Mouse (Mus musculus) limb, embryonic 12.5 days (tissue): ENCODE measurements around the gene Gm28048. TPM values are rescaled to one million over a fixed set of nuclear protein-coding genes. Genes with fewer than 3 reads are reported as not detected.

ENCODE experiments used
- ATAC-seq: fragments of 200-750 bp; cut with Nextera tagmentation; 2 replicates; pipeline ENCODE4 v1.8.0; 2017; ENCODE audit warnings: low read depth, moderate TSS enrichment; ENCODE audit not compliant: insufficient number of reproducible peaks, insufficient read depth, low FRiP score, low TSS enrichment
- H3K27ac ChIP-seq: fragments of 300-500 bp; sonication (generic); 2 replicates; pipeline ENCODE4 v1.5.1; 2016; ENCODE audit warnings: mild to moderate bottlenecking, moderate library complexity
- H3K27me3 ChIP-seq: fragments of 300-500 bp; sonication (generic); 2 replicates; pipeline ENCODE4 v1.6.1; 2016; ENCODE audit warnings: mild to moderate bottlenecking, moderate library complexity
- H3K36me3 ChIP-seq: fragments of 300-500 bp; sonication (generic); 2 replicates; pipeline ENCODE4 v1.6.1; 2016; ENCODE audit warnings: mild to moderate bottlenecking, moderate library complexity
- H3K4me1 ChIP-seq: fragments of 300-500 bp; sonication (generic); replicated peaks from 2 replicates; pipeline ENCODE4 v1.6.1; 2016
- H3K4me2 ChIP-seq: fragments of 300-500 bp; sonication (generic); 2 replicates; pipeline ENCODE4 v1.6.1; 2016; ENCODE audit warnings: mild to moderate bottlenecking, moderate library complexity
- H3K4me3 ChIP-seq: fragments of 300-500 bp; sonication (generic); replicated peaks from 2 replicates; pipeline ENCODE4 v1.5.1; 2016; ENCODE audit warnings: mild to moderate bottlenecking
- H3K9ac ChIP-seq: fragments of 300-500 bp; sonication (generic); replicated peaks from 2 replicates; pipeline ENCODE4 v1.6.1; 2016; ENCODE audit warnings: mild to moderate bottlenecking, moderate library complexity
- H3K9me3 ChIP-seq: fragments of 300-500 bp; sonication (generic); 2 replicates; pipeline ENCODE4 v1.6.1; 2016; ENCODE audit warnings: mild to moderate bottlenecking, moderate library complexity
- WGBS: fragments of 180-500 bp; shearing (Covaris S2); methylation state at CpG from one replicate; pipeline ENCODE4 v1.1.7; 2016; 5-methylcytosine and 5-hydroxymethylcytosine counted together
- polyA plus RNA-seq: library from polyadenylated mRNA; unstranded; fragments of >200 nt; fragmentation: Nextera tagmentation; extraction: Ambion mirVana; gene quantifications from 2 replicates; pipeline ENCODE4 v1.2.1, GENCODE M21; 2016

Gene Gm28048
- polyA plus RNA-seq, 1 experiment from 2014 or later, result 5.9 TPM

DNA sequence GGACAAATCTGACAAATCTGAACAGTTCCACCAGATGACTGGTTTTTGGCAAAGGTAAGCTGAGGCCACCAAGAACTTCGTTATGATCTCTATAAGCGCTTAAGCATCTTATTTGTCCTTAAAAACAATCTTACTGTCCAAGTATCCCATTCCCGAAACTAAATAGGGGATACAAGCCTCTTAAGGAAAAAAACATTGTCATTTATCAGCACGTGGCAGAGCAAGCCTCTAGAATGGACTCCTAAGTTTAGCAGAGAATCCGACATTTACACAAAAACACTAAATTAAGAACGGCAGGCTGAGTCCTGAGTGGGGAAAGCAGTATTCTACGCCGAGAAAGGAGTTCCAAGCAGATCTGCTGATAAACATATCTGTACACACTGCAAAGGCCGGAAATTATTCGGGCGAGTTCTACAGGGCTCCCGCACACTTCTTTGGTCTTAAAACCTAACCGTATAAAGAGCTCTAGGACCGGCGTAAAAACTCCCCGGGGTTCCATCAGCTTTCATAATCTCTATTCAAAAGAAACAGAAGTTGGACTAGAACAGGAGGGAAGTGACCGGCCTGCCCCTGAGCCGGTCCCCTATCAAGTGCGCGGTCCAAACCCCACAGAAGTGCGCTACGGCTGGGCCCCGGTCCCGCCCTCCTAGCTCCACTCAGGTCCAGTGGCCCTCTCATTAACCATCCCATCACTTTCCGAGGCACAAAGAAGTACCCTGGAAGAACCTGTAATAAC lies 124.0 kb downstream of the Gm28048 start:
- no peak for ATAC-seq
- Histone ChIP-seq H3K27ac (no peak overlapping the region), H3K9ac (peak overlapping the region; percentile 71; the same call in 1 of the 2 replicates), H3K9me3 (no peaks in the 10 kb centered on the region), H3K4me3 (peak overlapping the region; percentile 73), H3K36me3 (no peaks in the 10 kb centered on the region), H3K27me3 (peaks cover 50% of the 10 kb centered on the region), H3K4me1 (peaks cover 20% of the 10 kb centered on the region), H3K4me2 (peak overlapping the region; percentile 98)
- WGBS, result 20% methylated on average over 25 of the region's 25 CpGs

GRCm38 (mm10) chr11:22857106-22857704 lies 124.7 kb downstream of the Gm28048 start:
- WGBS, result 76% methylated on average over 5 of the region's 5 CpGs
- H3K27me3 ChIP-seq, result peaks cover 46% of the 10 kb centered on the region

GRCm38 (mm10) chr11:22856371-22856965 lies 125.4 kb downstream of the Gm28048 start:
- WGBS, result 88% methylated on average over 3 of the region's 3 CpGs
- ATAC-seq, result no peak
- Histone ChIP-seq H3K4me1 (peaks cover 20% of the 10 kb centered on the region), H3K4me3 (no peak overlapping the region), H3K4me2 (no peak overlapping the region), H3K27ac (no peak overlapping the region), H3K27me3 (peaks cover 39% of the 10 kb centered on the region), H3K36me3 (no peaks in the 10 kb centered on the region), H3K9me3 (no peaks in the 10 kb centered on the region), H3K9ac (no peak overlapping the region)

More at GRCm38 (mm10) chr11:22857106-22857704, 124.7 kb downstream of the Gm28048 start:
- Histone ChIP-seq H3K9ac (no peak overlapping the region), H3K36me3 (no peaks in the 10 kb centered on the region), H3K4me2 (no peak overlapping the region), H3K27ac (no peak overlapping the region), H3K4me1 (peaks cover 20% of the 10 kb centered on the region), H3K4me3 (no peak overlapping the region), H3K9me3 (no peaks in the 10 kb centered on the region)
- no peak for ATAC-seq

DNA sequence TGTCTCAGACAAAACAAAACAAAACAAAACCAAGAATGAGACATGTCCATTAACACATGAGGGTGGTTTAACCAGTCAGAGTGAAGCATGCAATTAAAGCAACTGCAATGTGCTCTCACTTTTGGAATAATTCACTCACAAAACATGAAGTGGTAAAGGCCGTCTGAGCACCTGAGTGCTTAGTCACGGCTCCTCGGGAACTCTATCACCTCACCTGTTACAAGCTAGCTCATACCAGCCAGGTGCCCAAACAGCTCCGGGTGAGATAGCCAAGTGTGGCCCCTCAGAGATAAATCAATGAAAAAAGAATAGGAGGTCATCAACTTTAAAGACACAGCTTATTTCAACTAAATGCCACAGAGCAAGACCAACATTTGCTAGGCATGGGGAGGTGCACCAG lies 127.3 kb downstream of the Gm28048 start:
- H3K9me3 ChIP-seq, result no peaks in the 10 kb centered on the region
- no peak overlapping the region for H3K9ac ChIP-seq
- WGBS, result 81% methylated on average over 4 of the region's 4 CpGs
- ATAC-seq, result no peak
- no peak overlapping the region for H3K4me2 ChIP-seq
- no peak overlapping the region for H3K4me3 ChIP-seq
- no peaks in the 10 kb centered on the region for H3K36me3 ChIP-seq
- H3K4me1 ChIP-seq, result peaks cover 13% of the 10 kb centered on the region
- no peak overlapping the region for H3K27ac ChIP-seq
- peaks cover 28% of the 10 kb centered on the region for H3K27me3 ChIP-seq

- Histone ChIP-seq H3K4me3 (no peak overlapping the region), H3K9ac (no peak overlapping the region), H3K4me1 (peaks cover 9% of the 10 kb centered on the region), H3K4me2 (no peak overlapping the region), H3K36me3 (no peaks in the 10 kb centered on the region), H3K27me3 (peaks cover 21% of the 10 kb centered on the region), H3K27ac (no peak overlapping the region), H3K9me3 (no peaks in the 10 kb centered on the region)
- 65% methylated on average over 2 of the region's 2 CpGs for WGBS
- no peak for ATAC-seq
These were observed 128.3 kb downstream of the Gm28048 start for GRCm38 (mm10) chr11:22853477-22854157.

DNA sequence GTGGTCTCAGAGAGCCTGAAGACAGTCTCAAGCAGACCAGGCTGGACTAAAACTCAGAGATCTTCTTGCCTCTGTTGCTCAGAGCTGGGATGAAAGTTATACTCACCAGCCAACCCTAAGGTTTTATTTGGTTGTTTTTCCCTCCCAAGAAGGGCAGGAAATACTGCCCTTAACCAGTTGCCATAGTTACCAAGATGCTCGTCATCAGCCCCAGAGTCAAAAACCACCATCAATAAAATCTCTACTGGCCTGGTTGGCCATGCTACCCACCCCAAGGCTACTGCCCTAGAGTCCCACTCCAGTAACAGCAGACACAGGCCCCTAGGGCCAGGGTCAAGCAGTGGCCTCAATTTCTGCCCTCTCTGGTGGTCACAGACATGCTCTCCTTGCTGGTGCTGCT lies 129.4 kb downstream of the Gm28048 start:
- H3K27ac ChIP-seq, result no peak overlapping the region
- H3K9ac ChIP-seq, result no peak overlapping the region
- no peak overlapping the region for H3K4me2 ChIP-seq
- no peak overlapping the region for H3K4me3 ChIP-seq
- peaks cover 4% of the 10 kb centered on the region; the same call in 1 of the 2 replicates for H3K4me1 ChIP-seq
- WGBS, result 31% methylated on average over 1 of the region's 1 CpGs
- no peaks in the 10 kb centered on the region for H3K36me3 ChIP-seq
- no peak for ATAC-seq
- H3K9me3 ChIP-seq, result no peaks in the 10 kb centered on the region
- peaks cover 10% of the 10 kb centered on the region for H3K27me3 ChIP-seq

GRCm38 (mm10) chr11:22851416-22851815 lies 130.5 kb downstream of the Gm28048 start:
- H3K4me2 ChIP-seq, result no peak overlapping the region
- no peak overlapping the region for H3K27ac ChIP-seq
- no peak for ATAC-seq
- H3K36me3 ChIP-seq, result no peaks in the 10 kb centered on the region
- no peak overlapping the region for H3K9ac ChIP-seq
- 56% methylated on average over 4 of the region's 4 CpGs for WGBS
- peaks cover under 1% of the 10 kb centered on the region; the same call in 1 of the 2 replicates for H3K27me3 ChIP-seq
- H3K4me3 ChIP-seq, result no peak overlapping the region
- no peaks in the 10 kb centered on the region for H3K9me3 ChIP-seq
- H3K4me1 ChIP-seq, result peaks cover 6% of the 10 kb centered on the region; the same call in 1 of the 2 replicates

- WGBS, result 77% methylated on average over 4 of the region's 4 CpGs
- no peaks in the 10 kb centered on the region for H3K36me3 ChIP-seq
- H3K4me1 ChIP-seq, result peaks cover 9% of the 10 kb centered on the region; the same call in 1 of the 2 replicates
- no peak overlapping the region for H3K27ac ChIP-seq
- H3K9me3 ChIP-seq, result no peaks in the 10 kb centered on the region
- ATAC-seq, result no peak
- no peak overlapping the region for H3K4me3 ChIP-seq
- no peak overlapping the region for H3K9ac ChIP-seq
- H3K27me3 ChIP-seq, result no peaks in the 10 kb centered on the region
- H3K4me2 ChIP-seq, result no peak overlapping the region
These were observed 131.8 kb downstream of the Gm28048 start for GRCm38 (mm10) chr11:22850077-22850476.

DNA sequence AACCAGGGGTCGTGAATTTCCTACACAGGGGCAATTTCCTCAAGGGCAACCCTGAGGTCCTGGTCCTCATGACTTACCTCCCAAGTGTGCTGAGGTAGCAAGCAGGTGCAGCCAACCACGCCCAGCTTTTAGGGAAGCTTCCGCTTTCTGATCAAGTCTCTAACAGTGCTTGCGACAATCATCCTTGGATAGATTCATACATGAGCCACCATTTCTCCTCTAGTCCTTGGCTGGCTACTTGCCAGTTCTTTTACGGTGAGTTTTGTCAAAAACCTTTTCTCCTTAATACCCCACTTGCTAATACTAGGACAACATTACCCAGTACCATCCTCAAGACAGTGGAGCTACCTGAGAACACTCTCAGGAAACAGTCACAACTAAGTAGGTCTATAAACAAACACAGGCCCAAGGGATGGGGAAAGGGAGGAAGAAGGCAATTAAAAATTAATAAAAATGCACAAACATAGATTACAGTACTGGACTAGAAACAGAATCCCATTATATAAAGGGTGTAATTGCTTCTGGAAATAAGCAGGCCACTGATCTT lies 133.2 kb downstream of the Gm28048 start:
- H3K4me2 ChIP-seq, result no peak overlapping the region
- ATAC-seq, result no peak
- no peaks in the 10 kb centered on the region for H3K27me3 ChIP-seq
- peaks cover 9% of the 10 kb centered on the region; the same call in 1 of the 2 replicates for H3K4me1 ChIP-seq
- no peak overlapping the region for H3K4me3 ChIP-seq
- no peak overlapping the region for H3K9ac ChIP-seq
- H3K27ac ChIP-seq, result no peak overlapping the region
- H3K36me3 ChIP-seq, result no peaks in the 10 kb centered on the region
- WGBS, result 76% methylated on average over 5 of the region's 5 CpGs
- no peaks in the 10 kb centered on the region for H3K9me3 ChIP-seq

DNA sequence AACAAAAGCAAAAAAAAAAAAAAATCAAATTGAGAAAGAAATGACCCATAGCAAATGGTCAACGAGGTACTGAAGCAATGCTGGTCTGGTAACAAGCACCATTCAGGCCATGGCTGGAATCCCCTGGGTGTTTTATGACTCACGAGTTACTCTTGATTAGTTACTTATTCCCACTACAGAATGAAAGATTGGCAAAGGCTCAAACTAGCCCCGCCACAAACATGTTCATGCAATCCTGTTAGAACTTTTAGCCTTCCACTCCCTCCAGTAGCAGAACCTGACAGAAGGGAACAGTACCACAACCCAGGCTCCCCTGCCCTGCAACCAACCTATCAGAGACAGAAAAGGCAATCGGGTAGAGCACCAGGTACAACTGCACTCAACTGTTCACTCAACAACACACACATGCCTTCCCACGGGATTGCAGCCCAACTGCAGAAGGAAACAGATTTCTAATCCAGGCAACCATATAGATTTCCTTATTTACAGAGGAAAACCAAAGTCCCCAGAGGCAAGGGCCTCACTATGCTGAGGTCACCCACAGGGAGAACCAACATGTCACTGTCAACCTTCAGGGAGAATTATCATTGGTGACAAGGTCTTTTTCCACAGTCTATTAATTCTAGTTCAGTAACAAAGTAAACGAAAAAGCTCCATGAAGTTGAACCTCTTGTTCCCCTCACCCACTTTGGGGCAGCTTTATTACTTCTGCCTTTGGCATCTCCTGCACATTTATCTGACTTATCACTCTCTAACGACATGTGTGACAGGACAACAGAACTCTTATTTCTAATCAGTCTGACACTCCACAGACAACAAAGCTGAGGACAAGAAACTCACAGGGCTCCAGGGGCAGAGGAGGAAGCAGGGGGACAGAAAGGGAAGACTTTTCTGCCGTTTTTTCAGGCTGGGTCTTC lies 133.9 kb downstream of the Gm28048 start:
- H3K36me3 ChIP-seq, result no peaks in the 10 kb centered on the region
- no peak overlapping the region for H3K9ac ChIP-seq
- ATAC-seq, result no peak
- no peak overlapping the region for H3K27ac ChIP-seq
- H3K27me3 ChIP-seq, result no peaks in the 10 kb centered on the region
- H3K4me2 ChIP-seq, result no peak overlapping the region
- 23% methylated on average over 8 of the region's 8 CpGs for WGBS
- H3K4me3 ChIP-seq, result no peak overlapping the region
- no peaks in the 10 kb centered on the region for H3K9me3 ChIP-seq
- peaks cover 9% of the 10 kb centered on the region; the same call in 1 of the 2 replicates for H3K4me1 ChIP-seq
